Mouse (Mus musculus) spleen, postnatal 36 days (tissue): ENCODE measurements around the gene Capn10.

Experiments
- DNase-seq, 2 experiments: peaks; one replicate each; pipeline ENCODE4 v3.0.0; 2022; ENCODE audit warnings: low spot score in 2 of 2, mixed read lengths in 1 of 2

Capn10 gene

DNA sequence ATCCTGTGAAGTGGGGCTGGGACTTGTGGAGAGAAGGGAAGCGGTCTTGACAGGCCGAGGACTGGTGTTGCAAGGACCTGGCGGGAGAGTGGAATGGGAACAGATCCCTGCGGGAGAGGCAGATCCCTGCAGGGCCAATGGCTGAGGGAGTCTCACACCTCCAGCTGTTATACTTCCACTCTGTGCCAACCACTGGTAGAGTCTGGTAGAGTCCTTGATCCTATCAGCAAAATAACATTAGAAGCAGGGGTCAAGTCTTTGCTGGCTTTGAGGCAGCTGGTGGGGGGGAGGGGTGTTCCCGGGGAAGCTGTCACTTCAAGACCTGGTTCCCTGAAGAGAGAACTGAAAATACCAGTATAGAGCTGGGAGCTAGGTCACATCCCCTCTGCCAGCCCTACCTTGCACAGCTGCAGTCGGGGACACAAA is 42.0 kb downstream of the Capn10 start:
- no peak for DNase-seq

GRCm38 (mm10) chr1:92978645-92979044 is 44.5 kb downstream of the Capn10 start:
- no peak for DNase-seq

GRCm38 (mm10) chr1:92979073-92979602 is 45.0 kb downstream of the Capn10 start:
- DNase-seq, result no peak

GRCm38 (mm10) chr1:92981056-92981845 is 47.1 kb downstream of the Capn10 start:
- DNase-seq, result peak; percentile 41 to 50

DNA sequence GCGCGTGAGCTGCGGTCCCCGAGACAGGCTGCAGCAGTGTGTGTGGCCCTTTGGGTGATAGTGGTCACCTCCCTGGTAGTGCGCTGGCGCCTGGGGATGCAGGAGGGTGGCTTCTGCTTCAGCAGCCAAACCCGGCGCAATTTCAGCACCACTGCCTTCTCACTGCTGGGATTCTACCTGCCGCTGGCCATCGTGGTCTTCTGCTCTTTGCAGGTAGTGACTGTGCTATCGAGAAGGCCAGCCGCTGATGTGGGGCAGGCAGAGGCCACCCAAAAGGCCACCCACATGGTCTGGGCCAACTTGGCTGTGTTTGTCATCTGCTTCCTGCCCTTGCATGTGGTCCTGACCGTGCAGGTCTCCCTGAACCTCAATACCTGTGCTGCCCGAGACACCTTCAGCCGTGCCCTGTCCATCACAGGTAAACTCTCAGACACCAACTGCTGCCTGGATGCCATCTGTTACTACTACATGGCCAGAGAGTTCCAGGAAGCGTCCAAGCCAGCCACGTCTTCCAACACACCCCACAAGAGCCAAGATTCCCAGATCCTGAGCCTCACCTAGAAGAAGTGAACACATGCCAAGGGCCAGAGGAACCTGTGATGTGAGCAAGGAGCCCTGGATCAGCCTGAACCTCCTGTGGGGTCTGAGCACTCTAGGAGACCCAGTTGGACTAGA is 48.9 kb downstream of the Capn10 start:
- DNase-seq, result no peak

DNA sequence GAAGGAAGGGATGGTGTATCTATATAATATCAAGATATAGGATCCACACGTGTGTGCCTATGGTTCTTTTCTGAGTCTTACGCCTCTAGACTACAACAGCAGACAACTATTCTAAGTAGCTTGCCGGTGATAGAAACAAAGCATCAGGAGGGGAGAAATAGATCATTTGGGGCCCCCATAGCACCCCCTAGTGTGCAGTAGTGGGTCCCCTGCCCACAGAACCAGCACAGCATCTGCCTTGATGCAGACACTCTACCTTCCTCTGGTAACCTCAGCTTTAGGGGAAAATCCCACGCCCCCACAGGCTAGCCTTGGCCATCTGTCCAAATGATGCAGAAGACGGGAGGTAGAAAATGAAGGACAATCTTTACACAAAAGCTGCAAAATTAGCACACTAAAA is 50.8 kb downstream of the Capn10 start:
- no peak for DNase-seq

DNA sequence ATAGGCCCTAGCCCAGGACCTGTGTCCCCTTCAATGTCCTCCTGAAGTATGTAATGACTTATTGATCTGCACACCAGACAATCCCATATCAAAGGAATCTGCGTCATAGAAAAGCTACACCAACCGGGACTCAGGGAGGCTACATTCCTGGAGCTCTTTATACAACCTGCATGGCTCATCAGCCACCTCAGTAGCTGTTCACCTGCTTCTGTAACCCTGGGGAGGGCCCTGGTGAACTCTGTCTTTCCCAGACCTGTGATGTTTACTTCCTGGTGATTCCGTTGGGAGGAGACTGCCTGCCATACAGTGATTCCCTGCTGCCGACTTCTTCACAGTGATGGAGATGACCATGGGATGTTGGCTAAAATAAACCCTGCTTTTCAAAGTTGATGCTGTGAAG is 54.7 kb downstream of the Capn10 start:
- no peak for DNase-seq

DNA sequence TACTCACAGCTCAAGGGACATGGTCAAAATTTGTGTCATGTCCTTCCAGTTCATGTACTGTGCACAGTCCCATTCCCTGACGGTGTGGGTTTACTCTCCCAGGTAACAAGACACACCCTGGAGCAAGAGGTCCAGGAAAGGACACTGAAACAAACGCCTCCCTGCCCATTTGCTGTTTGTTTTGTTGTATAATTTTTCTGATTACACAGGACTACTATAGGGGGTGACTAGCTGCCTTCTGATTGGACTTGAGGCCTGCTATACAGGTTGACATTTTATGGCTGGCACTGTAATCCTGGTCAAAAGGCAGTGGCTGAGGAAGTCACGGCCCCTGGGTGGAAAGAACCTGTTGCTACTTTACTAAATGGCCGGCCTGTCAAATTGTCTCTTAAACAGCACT is 55.7 kb downstream of the Capn10 start:
- DNase-seq, result no peak

DNA sequence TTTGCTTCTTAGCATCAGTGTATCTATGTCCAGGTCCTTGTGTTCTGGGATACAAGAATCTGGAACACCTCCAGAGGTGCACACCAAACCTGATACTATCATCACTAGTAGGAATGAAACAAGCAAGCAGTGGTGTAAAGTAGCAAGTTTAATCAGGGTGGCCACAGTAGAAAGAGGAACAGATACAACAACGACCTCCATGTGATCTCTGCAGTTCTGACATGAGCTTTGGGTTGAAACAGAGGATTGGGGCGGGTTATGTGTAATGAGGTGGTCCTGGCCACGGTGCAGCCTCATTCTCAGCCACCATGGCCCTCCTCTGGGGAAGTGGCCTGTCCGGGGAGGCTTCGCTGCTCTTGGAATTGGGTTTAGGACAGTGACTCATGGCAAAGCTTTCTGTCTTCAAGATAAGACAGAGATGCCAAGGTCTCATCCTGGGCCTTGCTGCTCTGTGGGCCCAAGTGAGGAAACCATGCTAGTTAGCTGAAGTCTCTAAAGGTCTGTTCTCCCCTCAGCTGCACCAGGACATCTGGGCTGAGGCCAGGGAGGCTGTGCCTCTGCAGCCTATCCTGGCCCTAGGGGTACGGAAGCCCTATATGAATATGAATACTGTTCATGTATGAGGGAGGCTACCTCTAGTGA is 58.2 kb downstream of the Capn10 start:
- DNase-seq, result no peak

DNA sequence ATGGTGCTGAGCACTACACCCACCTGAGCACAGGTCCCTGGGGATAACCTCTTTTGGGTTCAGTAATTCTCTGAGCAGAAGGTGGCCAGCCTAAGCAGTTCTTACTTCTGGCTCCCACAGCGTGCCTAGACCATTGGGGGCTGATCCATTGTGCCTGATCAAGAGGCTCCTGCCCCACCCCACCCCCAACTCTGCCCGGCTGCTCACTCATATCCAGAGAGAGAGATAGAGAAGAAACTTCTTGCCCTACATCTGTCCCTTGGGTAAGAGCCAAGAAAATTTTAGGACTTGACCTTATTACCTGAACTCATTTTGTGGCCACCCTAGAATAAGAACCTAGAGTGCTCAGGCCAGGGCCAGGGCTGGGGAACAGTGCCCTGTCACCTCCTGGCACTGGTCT is 58.7 kb downstream of the Capn10 start:
- DNase-seq, result peak; percentile 32 to 33
